Mouse (Mus musculus) CH12.LX (cell line): ENCODE data around the gene Gm9918. TPM values are rescaled to one million over a fixed set of nuclear protein-coding genes. Genes with fewer than 3 reads are reported as not detected.

Source experiments
- DNase-seq: peaks from one replicate; pipeline ENCODE4 v3.0.0-alpha.2; 2013; ENCODE audit errors: extremely low read depth
- H3K27ac ChIP-seq: 2 replicates; pipeline ENCODE4 v1.5.1; 2012; ENCODE audit warnings: low read depth, mild to moderate bottlenecking, control low read depth, moderate library complexity; ENCODE audit not compliant: insufficient read depth
- H3K27me3 ChIP-seq: replicated peaks from 2 replicates; pipeline ENCODE3; 2012; ENCODE audit warnings: inconsistent platforms
- H3K36me3 ChIP-seq, 2 experiments: replicated peaks in 1 of 2; 2 replicates each; pipeline versions ENCODE3 to v1.6.1; 2012; ENCODE audit warnings: inconsistent platforms in 1 of 2, low read length in 1 of 2, mild to moderate bottlenecking in 1 of 2, mixed read lengths in 1 of 2, moderate library complexity in 1 of 2; ENCODE audit not compliant: control insufficient read depth in 1 of 2, insufficient read depth in 1 of 2
- H3K4me1 ChIP-seq, 2 experiments: 2 replicates each; pipeline ENCODE4 v1.6.1; 2012; ENCODE audit warnings: inconsistent platforms in 1 of 2, moderate library complexity in 1 of 2; ENCODE audit not compliant: insufficient read depth in 2 of 2, control insufficient read depth in 1 of 2
- H3K4me2 ChIP-seq: 2 replicates; pipeline ENCODE4 v1.6.1; 2012; ENCODE audit warnings: low read depth, mild to moderate bottlenecking, control low read depth; ENCODE audit not compliant: poor library complexity, insufficient read depth, severe bottlenecking
- H3K4me3 ChIP-seq, 3 experiments: fragments of 150-350 bp in 1 of 3; sonication (generic) in 1 of 3; replicated peaks in 1 of 3; 2 replicates each; pipeline versions ENCODE3 to v1.5.1; 2011 to 2012; ENCODE audit warnings: low read depth in 2 of 3, low read length in 2 of 3, mild to moderate bottlenecking in 2 of 3, moderate library complexity in 2 of 3, control low read depth in 1 of 3, improper control_type of control experiment in 1 of 3, inconsistent platforms in 1 of 3, mixed read lengths in 1 of 3; ENCODE audit not compliant: poor library complexity in 1 of 3
- H3K79me2 ChIP-seq: replicated peaks from 2 replicates; pipeline ENCODE4 v1.6.1; 2012; ENCODE audit warnings: mild to moderate bottlenecking, moderate library complexity; ENCODE audit not compliant: control insufficient read depth, poor library complexity, insufficient read depth, severe bottlenecking; ENCODE audit errors: extremely low read depth
- H3K9ac ChIP-seq: 2 replicates; pipeline ENCODE4 v1.6.1; 2012; ENCODE audit warnings: low read depth, mild to moderate bottlenecking, control low read depth, moderate library complexity; ENCODE audit not compliant: insufficient read depth
- H3K9me3 ChIP-seq: replicated peaks from 2 replicates; pipeline ENCODE3; 2012; ENCODE audit warnings: low read length, inconsistent platforms, mixed read lengths
- CHD1 ChIP-seq: IDR thresholded peaks from 2 replicates; pipeline ENCODE4 v1.6.1; 2012; ENCODE audit warnings: low read depth, low read length, improper control_type of control experiment, inconsistent platforms
- CHD2 ChIP-seq: IDR thresholded peaks from 2 replicates; pipeline ENCODE4 v1.6.1; 2011; ENCODE audit warnings: low read length, improper control_type of control experiment
- CTCF ChIP-seq, 2 experiments: IDR thresholded peaks in 1 of 2; conservative IDR thresholded peaks in 1 of 2; 2 replicates each; pipeline ENCODE4 v1.5.1; 2011 to 2012; ENCODE audit warnings: low read depth in 2 of 2, low read length in 2 of 2, improper control_type of control experiment in 1 of 2, inconsistent platforms in 1 of 2, mild to moderate bottlenecking in 1 of 2, moderate library complexity in 1 of 2
- E2F4 ChIP-seq: IDR thresholded peaks from 2 replicates; pipeline ENCODE4 v1.6.1; 2011; ENCODE audit warnings: low read depth, low read length, improper control_type of control experiment; ENCODE audit not compliant: insufficient replicate concordance
- ELF1 ChIP-seq: IDR thresholded peaks from 2 replicates; pipeline ENCODE4 v1.6.1; 2014; ENCODE audit warnings: low read depth, mild to moderate bottlenecking, inconsistent platforms, low read length, improper control_type of control experiment
- ETS1 ChIP-seq: conservative IDR thresholded peaks from 2 replicates; pipeline ENCODE4 v1.6.1; 2012; ENCODE audit warnings: low read depth, mild to moderate bottlenecking, inconsistent platforms, low read length, improper control_type of control experiment, moderate library complexity
- GABPA ChIP-seq: IDR thresholded peaks from 2 replicates; pipeline ENCODE4 v1.6.1; 2012; ENCODE audit warnings: low read depth, low read length, improper control_type of control experiment, inconsistent platforms; ENCODE audit not compliant: insufficient replicate concordance
- HCFC1 ChIP-seq: IDR thresholded peaks from 2 replicates; pipeline ENCODE4 v1.6.1; 2012; ENCODE audit warnings: low read depth, mild to moderate bottlenecking, inconsistent platforms, low read length, improper control_type of control experiment
- IRF4 ChIP-seq: IDR thresholded peaks from 2 replicates; pipeline ENCODE4 v1.6.1; 2014; ENCODE audit warnings: low read depth, mild to moderate bottlenecking, inconsistent platforms, low read length, improper control_type of control experiment
- JUN ChIP-seq: IDR thresholded peaks from 2 replicates; pipeline ENCODE4 v1.6.1; 2011; ENCODE audit warnings: low read depth, mild to moderate bottlenecking, low read length, improper control_type of control experiment, moderate library complexity; ENCODE audit not compliant: insufficient read depth
- JUND ChIP-seq: conservative IDR thresholded peaks from 2 replicates; pipeline ENCODE4 v1.6.1; 2011; ENCODE audit warnings: low read depth, low read length, improper control_type of control experiment
- MAFK ChIP-seq: IDR thresholded peaks from 2 replicates; pipeline ENCODE4 v1.6.1; 2011; ENCODE audit warnings: low read length, improper control_type of control experiment; ENCODE audit not compliant: insufficient replicate concordance
- MAZ ChIP-seq: IDR thresholded peaks from 2 replicates; pipeline ENCODE4 v1.6.1; 2012; ENCODE audit warnings: low read depth, mild to moderate bottlenecking, inconsistent platforms, low read length, improper control_type of control experiment, moderate library complexity
- MEF2A ChIP-seq: IDR thresholded peaks from 2 replicates; pipeline ENCODE4 v1.6.1; 2014; ENCODE audit warnings: low read depth, mild to moderate bottlenecking, inconsistent platforms, low read length, improper control_type of control experiment, borderline replicate concordance
- MXI1 ChIP-seq: IDR thresholded peaks from 2 replicates; pipeline ENCODE4 v1.6.1; 2011; ENCODE audit warnings: mild to moderate bottlenecking, low read depth, low read length, improper control_type of control experiment
- MYC ChIP-seq: IDR thresholded peaks from 2 replicates; pipeline ENCODE4 v1.6.1; 2011; ENCODE audit warnings: low read depth, mild to moderate bottlenecking, improper control_type of control experiment, low read length
- NELFE ChIP-seq: IDR thresholded peaks from 2 replicates; pipeline ENCODE4 v1.6.1; 2011; ENCODE audit warnings: low read depth, low read length, improper control_type of control experiment
- NRF1 ChIP-seq: IDR thresholded peaks from 2 replicates; pipeline ENCODE4 v1.6.1; 2014; ENCODE audit warnings: low read depth, mild to moderate bottlenecking, inconsistent platforms, low read length, improper control_type of control experiment, moderate library complexity
- PAX5 ChIP-seq: IDR thresholded peaks from 2 replicates; pipeline ENCODE4 v1.6.1; 2012; ENCODE audit warnings: low read length, inconsistent platforms, mixed read lengths
- POLR2A ChIP-seq: IDR thresholded peaks from 2 replicates; pipeline ENCODE4 v1.6.1; 2011; ENCODE audit warnings: low read depth, mild to moderate bottlenecking, improper control_type of control experiment, low read length
- POLR2AphosphoS2 ChIP-seq: IDR thresholded peaks from 2 replicates; pipeline ENCODE4 v1.6.1; 2011; ENCODE audit warnings: low read depth, low read length, improper control_type of control experiment
- RAD21 ChIP-seq: IDR thresholded peaks from 2 replicates; pipeline ENCODE4 v1.6.1; 2011; ENCODE audit warnings: low read depth, mild to moderate bottlenecking, low read length, improper control_type of control experiment, moderate library complexity
- RCOR1 ChIP-seq: conservative IDR thresholded peaks from 2 replicates; pipeline ENCODE4 v1.6.1; 2012; ENCODE audit warnings: low read depth, mild to moderate bottlenecking, inconsistent platforms, low read length, improper control_type of control experiment
- SIN3A ChIP-seq: IDR thresholded peaks from 2 replicates; pipeline ENCODE4 v1.6.1; 2012; ENCODE audit warnings: low read length, improper control_type of control experiment, inconsistent platforms
- SMC3 ChIP-seq: IDR thresholded peaks from 2 replicates; pipeline ENCODE4 v1.6.1; 2011; ENCODE audit warnings: low read depth, low read length, improper control_type of control experiment
- TBP ChIP-seq: conservative IDR thresholded peaks from 2 replicates; pipeline ENCODE4 v1.6.1; 2011; ENCODE audit warnings: low read depth, low read length, improper control_type of control experiment
- TCF12 ChIP-seq: IDR thresholded peaks from 2 replicates; pipeline ENCODE4 v1.6.1; 2014; ENCODE audit warnings: low read depth, mild to moderate bottlenecking, inconsistent platforms, low read length, improper control_type of control experiment
- USF1 ChIP-seq: IDR thresholded peaks from 2 replicates; pipeline ENCODE4 v1.6.1; 2014; ENCODE audit warnings: low read depth, mild to moderate bottlenecking, inconsistent platforms, low read length, improper control_type of control experiment
- ZMIZ1 ChIP-seq: IDR thresholded peaks from 2 replicates; pipeline ENCODE4 v1.6.1; 2012; ENCODE audit warnings: low read depth, mild to moderate bottlenecking, inconsistent platforms, low read length, improper control_type of control experiment
- ZNF384 ChIP-seq: IDR thresholded peaks from 2 replicates; pipeline ENCODE4 v1.6.1; 2012; ENCODE audit warnings: low read depth, low read length, improper control_type of control experiment, inconsistent platforms
- dilution Hi-C: fragments of 300-500 bp; cut with MboI; formaldehyde crosslinking; loops from 2 replicates; pipeline ENCODE4 v1.14.3; 2020; ENCODE audit warnings: low sequenced_read_pairs; ENCODE audit not compliant: extremely low pct_unique_long_range_greater_than_20kb, extremely low pct_ligation_motif_present
- in situ Hi-C: fragments of 300-500 bp; cut with MboI; formaldehyde crosslinking; loops from 3 replicates; pipeline ENCODE4 v1.14.3; 2019; ENCODE audit warnings: low sequenced_read_pairs, low pct_ligation_motif_present, low pct_unique_long_range_greater_than_20kb, mixed read lengths
- polyA plus RNA-seq: library from polyadenylated mRNA; unstranded; fragments of >175 nt; gene quantifications from 2 replicates; pipeline ENCODE4 v1.2.1, GENCODE M21; 2012; ENCODE audit warnings: low read depth; ENCODE audit not compliant: insufficient read length
- total RNA-seq, 2 experiments: library from RNA; depleted of rRNA; stranded (reverse); fragments of 300-350 nt in 1 of 2; fragments of >200 nt in 1 of 2; gene quantifications; 2 replicates each; pipeline ENCODE4 v1.2.3; 2012 to 2014

Gm9918 gene
- total and polyA plus RNA-seq, 3 experiments: not detected

GRCm38 (mm10) chr15:102287395-102287794 lies 17.0 kb downstream of the Gm9918 start:
- peaks cover 3 to 11% of the 10 kb centered on the region in 2 experiments for H3K36me3 ChIP-seq
- in situ Hi-C loops: loop anchor here (5.0 kb wide), 1 partner anchor 50 kb away; no protein-coding TSS in a partner anchor
- TF ChIP-seq MAFK (no peak), TBP (no peak), RAD21 (peak; percentile 89), RCOR1 (no peak), GABPA (no peak), PAX5 (no peak), JUN (no peak), JUND (no peak), ZNF384 (peak; percentile 80), POLR2AphosphoS2 (no peak), SIN3A (no peak), MAZ (no peak), NRF1 (no peak), CTCF (conservative IDR thresholded peaks at IDR 0.05 in 1 of 2, IDR thresholded peaks at IDR 0.05 in 1 of 2; ENCODE audit: low read depth in 2 of 2, low read length in 2 of 2) (peak; percentile 29 to 86; a peak in 2 of 4 replicates), MEF2A (no peak), ETS1 (no peak), HCFC1 (no peak), CHD1 (no peak), TCF12 (no peak), ELF1 (no peak), E2F4 (no peak), CHD2 (no peak), MYC (peak; percentile 60; the same call in 1 of the 2 replicates), ZMIZ1 (no peak), MXI1 (no peak), NELFE (no peak), USF1 (no peak), IRF4 (no peak), SMC3 (peak; percentile 71), POLR2A (no peak)
- TF ChIP-seq, all 38 proteins: peak for 5
- no peak overlapping the region for H3K4me2 ChIP-seq
- DNase-seq: peak; percentile 76
- H3K27me3 ChIP-seq: no peaks in the 10 kb centered on the region
- no peak overlapping the region for H3K4me3 ChIP-seq
- H3K9ac ChIP-seq: no peak overlapping the region
- dilution Hi-C loops: no loop called here
- no peaks in the 10 kb centered on the region for H3K4me1 ChIP-seq
- no peak overlapping the region for H3K27ac ChIP-seq
- H3K9me3 ChIP-seq: no peaks in the 10 kb centered on the region
- no peaks in the 10 kb centered on the region for H3K79me2 ChIP-seq
